Mouse (Mus musculus) hindbrain, embryonic 14.5 days (tissue): Measurements from ENCODE around the gene D430019H16Rik. TPM values are rescaled to one million over a fixed set of nuclear protein-coding genes. Genes with fewer than 3 reads are reported as not detected.

Experiments used
- ATAC-seq: fragments of 200-750 bp; cut with Nextera tagmentation; 2 replicates; pipeline ENCODE4 v1.8.0; 2017; ENCODE audit warnings: moderate number of reproducible peaks, mild to moderate bottlenecking, moderate TSS enrichment, moderate library complexity; ENCODE audit not compliant: low FRiP score
- DNase-seq: peaks from one replicate; pipeline ENCODE4 v3.0.0-alpha.2; 2015; ENCODE audit warnings: low spot score
- H3K27ac ChIP-seq: fragments of 300-500 bp; sonication (generic); 2 replicates; pipeline ENCODE4 v1.5.1; 2014; ENCODE audit warnings: mild to moderate bottlenecking, moderate library complexity
- H3K27me3 ChIP-seq: fragments of 300-500 bp; sonication (generic); 2 replicates; pipeline ENCODE4 v1.6.1; 2014; ENCODE audit warnings: mild to moderate bottlenecking, low read length, mixed read lengths; ENCODE audit not compliant: control insufficient read depth, insufficient read depth
- H3K36me3 ChIP-seq: fragments of 300-500 bp; sonication (generic); replicated peaks from 2 replicates; pipeline ENCODE4 v1.6.1; 2014; ENCODE audit not compliant: control insufficient read depth, insufficient read depth
- H3K4me1 ChIP-seq: fragments of 300-500 bp; sonication (generic); replicated peaks from 2 replicates; pipeline ENCODE4 v1.6.1; 2014; ENCODE audit warnings: antibody characterized with exemption, low read length, mixed read lengths; ENCODE audit not compliant: control insufficient read depth, insufficient read depth
- H3K4me2 ChIP-seq: fragments of 300-500 bp; sonication (generic); replicated peaks from 2 replicates; pipeline ENCODE4 v1.6.1; 2014; ENCODE audit warnings: mild to moderate bottlenecking, moderate library complexity
- H3K4me3 ChIP-seq: fragments of 300-500 bp; sonication (generic); replicated peaks from 2 replicates; pipeline ENCODE4 v1.5.1; 2014; ENCODE audit warnings: mild to moderate bottlenecking, low read length
- H3K9ac ChIP-seq: fragments of 300-500 bp; sonication (generic); 2 replicates; pipeline ENCODE4 v1.6.1; 2014
- H3K9me3 ChIP-seq: fragments of 300-500 bp; sonication (generic); 2 replicates; pipeline ENCODE4 v1.6.1; 2016; ENCODE audit warnings: low read length; ENCODE audit not compliant: control insufficient read depth
- WGBS: fragments of 180-500 bp; shearing (Covaris S2); extraction: QIAGEN DNeasy Blood & Tissue Kit; methylation state at CpG from one replicate; pipeline ENCODE4 v1.1.7; 2014; 5-methylcytosine and 5-hydroxymethylcytosine counted together
- polyA plus RNA-seq: library from polyadenylated mRNA; unstranded; fragments of >200 nt; fragmentation: Nextera tagmentation; extraction: Ambion mirVana; gene quantifications from 2 replicates; pipeline ENCODE4 v1.2.1, GENCODE M21; 2014

The D430019H16Rik gene
- polyA plus RNA-seq, 1 experiment from 2014 or later = 22.2 TPM

DNA sequence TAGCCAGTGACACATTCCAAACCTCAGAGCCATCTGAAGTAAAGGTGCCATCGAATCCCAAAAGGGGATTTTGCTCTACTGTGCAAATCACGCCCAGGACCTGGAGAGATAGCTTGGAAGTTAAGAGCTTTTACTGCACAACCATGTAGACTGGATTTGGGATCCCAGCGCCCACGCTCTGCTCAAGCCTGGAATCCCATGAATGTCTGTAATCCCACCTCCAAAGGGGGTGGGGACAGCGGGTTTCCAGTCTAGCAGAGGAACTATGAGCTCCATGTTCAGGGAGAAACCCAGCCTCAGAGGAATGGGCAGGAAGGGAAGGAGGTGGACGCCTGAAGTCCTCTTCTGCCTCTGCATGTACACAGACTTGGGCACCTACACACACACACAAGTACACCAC, 13.7 kb upstream of the D430019H16Rik start:
- H3K4me3 ChIP-seq = no peak overlapping the region
- no peak overlapping the region for H3K4me2 ChIP-seq
- WGBS = 80% methylated on average over 6 of the region's 6 CpGs
- no peak for DNase-seq
- no peak for ATAC-seq
- H3K36me3 ChIP-seq = no peaks in the 10 kb centered on the region
- H3K9ac ChIP-seq = no peak overlapping the region
- H3K4me1 ChIP-seq = no peaks in the 10 kb centered on the region
- no peaks in the 10 kb centered on the region for H3K9me3 ChIP-seq
- H3K27me3 ChIP-seq = no peaks in the 10 kb centered on the region
- H3K27ac ChIP-seq = no peak overlapping the region

DNA sequence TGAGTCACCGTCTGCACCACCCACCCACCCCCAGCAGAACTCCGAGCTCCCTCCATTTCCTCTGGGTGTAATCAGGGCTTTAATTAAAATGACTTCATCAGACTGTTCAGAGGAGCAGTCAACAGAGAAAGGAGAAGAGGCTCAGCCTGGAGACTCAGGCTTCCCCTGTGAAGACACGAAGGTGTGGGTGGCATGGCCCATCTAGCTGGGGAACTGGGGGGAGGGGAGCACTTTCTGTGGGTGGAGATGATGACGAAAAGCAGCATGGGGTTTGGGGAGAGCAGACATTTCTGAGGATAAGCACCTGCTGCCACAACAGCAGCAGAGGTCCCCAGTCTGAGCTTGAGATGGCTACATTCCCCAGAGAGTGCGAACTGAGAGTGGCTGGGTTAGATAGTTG, 10.1 kb upstream of the D430019H16Rik start:
- Histone ChIP-seq H3K27me3 (no peaks in the 10 kb centered on the region), H3K4me3 (no peak overlapping the region), H3K27ac (no peak overlapping the region), H3K9ac (no peak overlapping the region), H3K4me2 (no peak overlapping the region), H3K4me1 (no peaks in the 10 kb centered on the region), H3K36me3 (no peaks in the 10 kb centered on the region), H3K9me3 (no peaks in the 10 kb centered on the region)
- ATAC-seq (no peak), DNase-seq (no peak)
- WGBS = 63% methylated on average over 5 of the region's 5 CpGs

GRCm38 (mm10) chr12:105445767-105446166, 7.9 kb upstream of the D430019H16Rik start:
- H3K4me1 ChIP-seq = no peaks in the 10 kb centered on the region
- DNase-seq (no peak), ATAC-seq (no peak)
- H3K36me3 ChIP-seq = no peaks in the 10 kb centered on the region
- no peak overlapping the region for H3K4me2 ChIP-seq
- WGBS = 88% methylated on average over 6 of the region's 6 CpGs
- H3K27me3 ChIP-seq = no peaks in the 10 kb centered on the region
- H3K27ac ChIP-seq = no peak overlapping the region
- no peak overlapping the region for H3K9ac ChIP-seq
- no peaks in the 10 kb centered on the region for H3K9me3 ChIP-seq
- no peak overlapping the region for H3K4me3 ChIP-seq

GRCm38 (mm10) chr12:105449239-105449638, 4.4 kb upstream of the D430019H16Rik start:
- ATAC-seq = no peak
- Histone ChIP-seq H3K36me3 (no peaks in the 10 kb centered on the region), H3K9ac (no peak overlapping the region), H3K4me3 (no peak overlapping the region), H3K9me3 (no peaks in the 10 kb centered on the region), H3K4me2 (no peak overlapping the region), H3K27ac (no peak overlapping the region), H3K4me1 (no peaks in the 10 kb centered on the region; the same call in 1 of the 2 replicates), H3K27me3 (no peaks in the 10 kb centered on the region)
- WGBS = 78% methylated on average over 4 of the region's 4 CpGs
- DNase-seq = no peak

GRCm38 (mm10) chr12:105454258-105455062, 804 bp downstream of the D430019H16Rik start:
- WGBS = 3% methylated on average over 21 of the region's 21 CpGs
- peaks cover 31% of the 10 kb centered on the region for H3K4me1 ChIP-seq
- no peaks in the 10 kb centered on the region for H3K27me3 ChIP-seq
- H3K4me2 ChIP-seq = peak overlapping the region; percentile 69
- H3K4me3 ChIP-seq = peak overlapping the region; percentile 70
- H3K9ac ChIP-seq = peak overlapping the region; percentile 82
- DNase-seq = peak; percentile 57
- peak overlapping the region; percentile 83 for H3K27ac ChIP-seq
- ATAC-seq = peak; percentile 42
- 0 out of 2 replicates have a peak, but pooled peaks cover 4% of the 10 kb centered on the region for H3K36me3 ChIP-seq
- no peaks in the 10 kb centered on the region for H3K9me3 ChIP-seq

DNA sequence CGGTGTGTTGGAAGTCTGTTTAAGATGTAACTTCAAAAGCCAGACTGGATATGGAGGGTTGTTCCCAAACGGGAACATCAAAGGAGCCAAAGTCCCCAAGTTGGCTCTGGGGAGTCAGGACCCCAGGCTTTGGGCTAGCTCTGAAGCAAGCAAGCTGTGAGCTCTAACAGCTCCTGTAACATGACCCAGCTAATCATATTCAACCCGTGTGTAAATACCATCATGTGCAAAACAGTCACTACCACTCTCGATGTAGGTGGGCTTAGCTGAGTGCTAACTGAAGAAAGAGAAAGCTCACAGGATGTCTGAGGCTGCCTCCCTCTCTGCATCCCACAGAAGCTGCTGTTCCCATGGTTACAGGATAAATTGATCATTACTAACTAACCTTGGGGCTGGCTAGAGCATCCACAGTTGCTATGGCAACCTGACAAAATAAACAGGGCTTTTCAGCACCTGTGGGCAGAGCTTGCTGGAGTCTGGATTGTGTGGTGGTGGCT, 1.5 kb downstream of the D430019H16Rik start:
- 3% methylated on average over 4 of the region's 4 CpGs for WGBS
- DNase-seq = peak; percentile 71
- peaks cover 36% of the 10 kb centered on the region for H3K4me1 ChIP-seq

GRCm38 (mm10) chr12:105458791-105459190, 5.1 kb downstream of the D430019H16Rik start:
- Histone ChIP-seq H3K4me3 (no peak overlapping the region), H3K36me3 (0 out of 2 replicates have a peak, but pooled peaks cover 4% of the 10 kb centered on the region), H3K4me2 (no peak overlapping the region), H3K27ac (no peak overlapping the region), H3K27me3 (no peaks in the 10 kb centered on the region), H3K9ac (no peak overlapping the region), H3K9me3 (no peaks in the 10 kb centered on the region), H3K4me1 (peaks cover 40% of the 10 kb centered on the region)
- no peak for DNase-seq
- no peak for ATAC-seq
- WGBS = 95% methylated on average over 6 of the region's 6 CpGs

More for the DNA sequence above, 1.5 kb downstream of the D430019H16Rik start:
- ATAC-seq = peak; percentile 56
- peak overlapping the region; percentile 83 for H3K27ac ChIP-seq
- H3K27me3 ChIP-seq = no peaks in the 10 kb centered on the region
- H3K9me3 ChIP-seq = no peaks in the 10 kb centered on the region
- peak overlapping the region; percentile 82 for H3K9ac ChIP-seq
- 0 out of 2 replicates have a peak, but pooled peaks cover 4% of the 10 kb centered on the region for H3K36me3 ChIP-seq
- peak overlapping the region; percentile 69 for H3K4me2 ChIP-seq
- H3K4me3 ChIP-seq = peak overlapping the region; percentile 70

DNA sequence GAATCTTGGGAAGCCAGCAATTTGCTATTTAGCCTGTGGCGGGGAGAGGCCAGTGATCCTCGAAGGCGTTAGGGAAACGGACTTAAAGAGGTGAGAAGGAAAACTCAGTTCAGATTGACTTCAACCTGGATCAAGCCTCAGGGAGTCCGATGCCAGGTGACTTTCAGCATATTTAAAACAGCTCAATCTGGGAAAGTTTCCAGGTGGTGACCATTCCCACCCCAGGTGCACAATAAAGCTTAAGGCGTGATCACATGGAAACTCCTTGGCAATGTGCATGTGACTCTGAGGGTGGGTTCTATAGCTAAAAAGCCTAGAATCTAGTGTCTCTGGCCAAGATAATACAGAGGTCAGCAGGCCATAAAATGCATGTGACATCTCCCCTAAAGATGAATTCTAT, 7.4 kb downstream of the D430019H16Rik start:
- Histone ChIP-seq H3K4me2 (no peak overlapping the region), H3K4me3 (no peak overlapping the region), H3K36me3 (0 out of 2 replicates have a peak, but pooled peaks cover 4% of the 10 kb centered on the region), H3K4me1 (peaks cover 36% of the 10 kb centered on the region), H3K27me3 (no peaks in the 10 kb centered on the region), H3K9ac (no peak overlapping the region), H3K9me3 (no peaks in the 10 kb centered on the region), H3K27ac (no peak overlapping the region)
- WGBS = 79% methylated on average over 6 of the region's 6 CpGs
- ATAC-seq (no peak), DNase-seq (no peak)

DNA sequence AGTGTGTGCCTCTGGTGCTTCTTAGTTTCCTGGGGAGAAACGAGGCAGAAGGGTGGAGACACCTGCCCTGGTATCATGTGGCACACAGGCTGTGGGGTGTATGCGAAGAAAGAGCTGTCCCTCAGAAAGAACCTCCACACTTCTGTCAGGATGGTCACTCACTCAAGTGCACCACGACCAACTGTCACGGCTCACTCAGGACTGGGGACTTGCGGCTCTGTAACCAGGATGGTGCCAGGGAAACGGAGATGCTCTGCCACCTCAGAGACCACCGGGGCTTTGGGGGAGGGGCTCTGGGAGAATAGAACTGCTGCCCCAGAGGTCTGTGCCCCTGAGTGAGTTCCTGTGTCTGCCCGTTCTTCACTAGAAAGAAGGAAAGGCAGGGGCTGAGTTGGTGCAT, 15.4 kb downstream of the D430019H16Rik start:
- Histone ChIP-seq H3K4me3 (no peak overlapping the region), H3K27me3 (no peaks in the 10 kb centered on the region), H3K9ac (no peak overlapping the region), H3K27ac (no peak overlapping the region; the same call in 1 of the 2 replicates), H3K4me2 (no peak overlapping the region), H3K9me3 (no peaks in the 10 kb centered on the region), H3K4me1 (peaks cover 36% of the 10 kb centered on the region), H3K36me3 (0 out of 2 replicates have a peak, but pooled peaks cover 12% of the 10 kb centered on the region)
- 70% methylated on average over 8 of the region's 8 CpGs for WGBS
- ATAC-seq (no peak), DNase-seq (no peak)
